Mouse (Mus musculus): ENCODE measurements around the gene Dab2. TPM values are rescaled to one million over a fixed set of nuclear protein-coding genes. Genes with fewer than 3 reads are reported as not detected.

Dab2 gene
- polyA plus RNA-seq, 1 experiment, result 550 TPM

- TF ChIP-seq CTCF (IDR thresholded peaks at IDR 0.05; ENCODE audit: low read depth, low read length) (no peak), POLR2A (IDR thresholded peaks at IDR 0.05; ENCODE audit: borderline replicate concordance, low read depth, low read length) (no peak)
- H3K4me1 ChIP-seq (ENCODE audit: control insufficient read depth, insufficient read depth, low read length), result peaks cover 7% of the 10 kb centered on the region
- no peak overlapping the region for H3K4me3 ChIP-seq (ENCODE audit: insufficient read depth, low read length)
- H3K27ac ChIP-seq (ENCODE audit: insufficient read depth, low read depth, low read length), result 0 out of 2 replicates have a peak overlapping the region, but pooled peaks have one; percentile 22
Measured at GRCm38 (mm10) chr15:6359859-6360258, 60.3 kb downstream of the Dab2 start.

DNA sequence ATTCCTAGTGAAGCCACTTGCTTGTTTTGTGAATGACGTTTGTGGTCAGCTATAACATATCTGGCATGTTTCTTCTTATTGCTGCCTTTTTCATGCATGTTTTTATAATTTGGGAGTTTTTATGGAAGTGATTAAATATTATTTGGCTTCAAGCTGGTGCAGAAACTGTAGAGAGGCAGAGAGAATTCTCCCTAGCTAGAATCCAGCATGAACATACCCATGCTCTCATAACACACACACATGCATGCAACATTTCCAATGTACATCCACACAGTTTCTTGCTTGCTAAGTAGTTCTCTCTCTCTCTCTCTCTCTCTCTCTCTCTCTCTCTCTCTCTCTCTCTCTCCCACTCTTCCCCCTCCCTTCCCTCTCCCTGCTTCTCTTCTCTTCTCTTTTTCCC lies 70.4 kb downstream of the Dab2 start:
- no peak for TF ChIP-seq CTCF (IDR thresholded peaks at IDR 0.05; ENCODE audit: low read depth, low read length)
- TF ChIP-seq POLR2A (IDR thresholded peaks at IDR 0.05; ENCODE audit: borderline replicate concordance, low read depth, low read length), result no peak
- Histone ChIP-seq H3K4me3 (ENCODE audit: insufficient read depth, low read length) (no peak overlapping the region), H3K27ac (ENCODE audit: insufficient read depth, low read depth, low read length) (no peak overlapping the region), H3K4me1 (ENCODE audit: control insufficient read depth, insufficient read depth, low read length) (peaks cover 10% of the 10 kb centered on the region)

DNA sequence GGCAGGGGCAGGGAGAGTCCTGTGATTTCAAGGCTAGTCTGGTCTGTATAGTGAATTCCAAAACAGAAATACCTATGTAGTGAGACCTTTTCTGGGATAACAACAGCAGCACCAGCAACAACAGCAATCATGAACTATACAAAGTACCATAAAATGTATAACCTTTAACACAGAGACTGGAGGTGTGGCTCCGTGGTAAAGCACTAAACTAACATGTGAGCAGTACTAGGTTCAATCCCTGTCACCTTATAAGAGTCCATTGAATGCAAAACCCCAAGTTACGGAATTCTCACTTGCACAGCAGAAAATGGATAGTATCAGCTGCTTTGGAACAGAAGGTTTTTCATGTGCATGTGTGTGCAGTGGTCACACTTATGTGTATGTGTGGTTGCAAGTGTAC lies 71.9 kb downstream of the Dab2 start:
- H3K4me1 ChIP-seq (ENCODE audit: control insufficient read depth, insufficient read depth, low read length), result peaks cover 16% of the 10 kb centered on the region
- TF ChIP-seq CTCF (IDR thresholded peaks at IDR 0.05; ENCODE audit: low read depth, low read length), result no peak
- TF ChIP-seq POLR2A (IDR thresholded peaks at IDR 0.05; ENCODE audit: borderline replicate concordance, low read depth, low read length), result no peak
- no peak overlapping the region for H3K4me3 ChIP-seq (ENCODE audit: insufficient read depth, low read length)
- no peak overlapping the region for H3K27ac ChIP-seq (ENCODE audit: insufficient read depth, low read depth, low read length)

- no peak for TF ChIP-seq POLR2A (IDR thresholded peaks at IDR 0.05; ENCODE audit: borderline replicate concordance, low read depth, low read length)
- Histone ChIP-seq H3K4me1 (ENCODE audit: control insufficient read depth, insufficient read depth, low read length) (peaks cover 9% of the 10 kb centered on the region), H3K4me3 (ENCODE audit: insufficient read depth, low read length) (no peak overlapping the region), H3K27ac (ENCODE audit: insufficient read depth, low read depth, low read length) (no peak overlapping the region)
Measured at GRCm38 (mm10) chr15:6375016-6375415, 75.4 kb downstream of the Dab2 start.

DNA sequence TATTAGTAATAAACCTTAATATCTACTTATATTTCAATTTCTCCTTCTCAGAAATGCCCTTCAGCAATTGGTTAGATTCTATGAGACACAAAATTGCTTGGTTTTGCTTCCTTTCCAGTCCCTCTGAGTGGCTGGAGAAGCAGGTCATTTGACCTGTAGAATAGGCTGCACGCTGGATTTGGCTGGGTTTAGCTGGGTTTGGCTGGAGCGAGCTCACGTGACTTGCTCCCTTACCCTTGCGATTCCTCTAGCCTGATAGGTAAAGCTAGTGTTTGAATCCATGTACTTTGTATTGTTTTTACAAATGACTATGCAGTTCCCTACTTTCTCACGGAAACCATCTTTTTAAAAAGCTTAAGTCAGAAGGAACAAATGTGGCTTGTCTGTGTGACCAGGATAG lies 76.4 kb downstream of the Dab2 start:
- no peak overlapping the region for H3K27ac ChIP-seq (ENCODE audit: insufficient read depth, low read depth, low read length)
- TF ChIP-seq CTCF (IDR thresholded peaks at IDR 0.05; ENCODE audit: low read depth, low read length) (no peak), POLR2A (IDR thresholded peaks at IDR 0.05; ENCODE audit: borderline replicate concordance, low read depth, low read length) (no peak)
- H3K4me1 ChIP-seq (ENCODE audit: control insufficient read depth, insufficient read depth, low read length), result peaks cover 9% of the 10 kb centered on the region
- no peak overlapping the region for H3K4me3 ChIP-seq (ENCODE audit: insufficient read depth, low read length)

DNA sequence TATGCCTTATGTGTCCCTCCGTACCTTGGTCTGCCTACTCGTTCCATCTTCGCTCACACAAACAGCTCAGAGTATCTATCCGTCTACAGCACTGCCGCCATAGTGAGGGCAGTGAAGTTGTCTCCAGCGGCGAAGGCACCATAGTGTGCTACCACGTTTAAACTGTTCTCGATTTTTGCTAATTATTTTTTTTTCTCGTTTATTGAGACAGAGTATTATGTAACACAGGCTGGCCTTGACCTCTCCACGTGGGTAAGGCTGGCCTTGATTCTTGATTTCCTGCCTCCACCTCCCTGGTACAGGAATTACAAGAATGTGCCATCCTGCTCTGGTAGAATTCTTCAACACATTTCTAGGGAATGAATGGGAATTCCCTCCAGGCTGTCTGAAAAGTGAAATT lies 77.2 kb downstream of the Dab2 start:
- Histone ChIP-seq H3K27ac (ENCODE audit: insufficient read depth, low read depth, low read length) (no peak overlapping the region), H3K4me1 (ENCODE audit: control insufficient read depth, insufficient read depth, low read length) (peaks cover 9% of the 10 kb centered on the region), H3K4me3 (ENCODE audit: insufficient read depth, low read length) (no peak overlapping the region)
- TF ChIP-seq POLR2A (IDR thresholded peaks at IDR 0.05; ENCODE audit: borderline replicate concordance, low read depth, low read length), result no peak
- no peak for TF ChIP-seq CTCF (IDR thresholded peaks at IDR 0.05; ENCODE audit: low read depth, low read length)

DNA sequence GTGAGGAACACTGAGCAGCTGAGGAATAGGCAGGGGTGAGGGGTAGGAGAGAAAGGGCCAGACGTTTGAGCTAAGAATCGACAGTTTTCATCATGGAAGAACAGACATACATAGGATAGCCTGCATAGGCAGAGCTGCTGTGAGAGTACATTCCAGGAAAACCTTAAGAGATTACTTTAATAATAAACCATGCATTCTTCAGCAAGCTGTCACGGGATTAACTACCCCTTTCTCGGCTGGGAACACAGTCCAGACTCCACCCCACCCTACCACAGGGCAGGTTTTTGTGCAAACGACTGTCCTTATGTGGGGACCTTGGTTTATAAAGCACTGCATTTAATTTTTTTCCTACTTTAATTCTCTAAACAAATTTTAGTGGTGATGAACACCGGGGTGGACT lies 84.4 kb downstream of the Dab2 start:
- Histone ChIP-seq H3K4me1 (ENCODE audit: control insufficient read depth, insufficient read depth, low read length) (peaks cover 15% of the 10 kb centered on the region), H3K27ac (ENCODE audit: insufficient read depth, low read depth, low read length) (peak overlapping the region; percentile 63), H3K4me3 (ENCODE audit: insufficient read depth, low read length) (no peak overlapping the region)
- no peak for TF ChIP-seq CTCF (IDR thresholded peaks at IDR 0.05; ENCODE audit: low read depth, low read length)
- TF ChIP-seq POLR2A (IDR thresholded peaks at IDR 0.05; ENCODE audit: borderline replicate concordance, low read depth, low read length), result no peak

DNA sequence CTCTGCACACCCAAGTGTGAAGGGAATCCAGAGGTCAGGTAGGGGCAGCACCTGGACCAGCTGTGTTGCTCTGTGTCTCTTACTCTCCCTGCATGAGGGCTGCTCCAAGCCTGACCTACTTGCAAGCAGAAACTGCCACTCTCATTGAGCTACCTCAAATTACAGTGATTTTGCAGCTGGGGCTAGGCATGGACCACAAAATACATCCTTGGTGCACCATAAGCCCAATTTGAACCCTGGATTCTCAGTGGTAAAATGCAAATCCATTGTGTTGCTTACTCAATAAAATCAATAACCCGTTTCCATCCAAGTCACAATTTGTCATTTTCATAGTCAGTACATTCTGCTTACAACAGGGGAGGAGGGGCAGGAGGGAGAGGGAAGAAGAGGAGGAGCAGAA lies 85.7 kb downstream of the Dab2 start:
- TF ChIP-seq POLR2A (IDR thresholded peaks at IDR 0.05; ENCODE audit: borderline replicate concordance, low read depth, low read length) (no peak), CTCF (IDR thresholded peaks at IDR 0.05; ENCODE audit: low read depth, low read length) (no peak)
- peak overlapping the region; percentile 34 for H3K27ac ChIP-seq (ENCODE audit: insufficient read depth, low read depth, low read length)
- H3K4me1 ChIP-seq (ENCODE audit: control insufficient read depth, insufficient read depth, low read length), result peaks cover 20% of the 10 kb centered on the region
- H3K4me3 ChIP-seq (ENCODE audit: insufficient read depth, low read length), result no peak overlapping the region

DNA sequence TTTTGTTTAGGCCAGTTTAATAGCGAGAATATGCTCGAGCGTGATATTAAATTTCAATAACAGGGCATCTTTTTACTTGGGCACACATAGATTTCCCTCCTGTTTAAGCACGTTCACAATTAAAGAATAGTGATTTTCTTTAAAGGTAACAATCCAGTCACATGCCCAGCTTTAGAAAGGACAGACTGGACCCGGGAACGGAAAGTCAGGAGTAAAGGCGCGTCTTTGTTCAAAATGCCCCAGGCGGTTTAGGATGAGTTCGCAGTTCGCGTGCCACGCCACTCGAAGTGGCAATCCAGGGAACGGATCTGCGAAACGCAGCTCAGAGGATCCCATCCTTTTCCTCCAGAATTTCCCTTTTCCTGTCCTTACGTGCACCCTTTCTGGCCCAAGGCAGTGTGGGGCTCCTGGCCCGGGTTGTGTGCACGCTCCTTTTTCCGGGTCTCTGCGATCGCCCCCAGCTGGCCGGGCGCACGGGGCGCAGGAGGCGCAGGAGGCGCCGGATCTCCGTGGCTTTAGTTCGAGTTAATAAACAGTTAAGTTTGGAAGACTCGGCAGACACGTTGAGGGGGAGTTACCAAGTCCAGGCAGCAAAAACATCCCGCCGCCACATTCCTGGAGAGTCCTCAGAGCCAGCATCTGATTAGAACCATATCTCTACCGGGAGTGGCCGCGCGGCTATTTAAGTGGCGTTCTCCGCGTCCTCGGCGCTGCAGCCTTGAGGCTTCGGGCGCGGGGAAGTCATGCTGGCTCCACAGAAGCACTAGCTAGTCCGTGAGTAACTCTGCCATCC lies 86.8 kb downstream of the Dab2 start:
- H3K4me3 ChIP-seq (ENCODE audit: insufficient read depth, low read length), result peak overlapping the region; percentile 70
- TF ChIP-seq CTCF (IDR thresholded peaks at IDR 0.05; ENCODE audit: low read depth, low read length), result peak; percentile 51
- peak; percentile 37; the same call in 1 of the 2 replicates for TF ChIP-seq POLR2A (IDR thresholded peaks at IDR 0.05; ENCODE audit: borderline replicate concordance, low read depth, low read length)
- H3K27ac ChIP-seq (ENCODE audit: insufficient read depth, low read depth, low read length), result peak overlapping the region; percentile 92

GRCm38 (mm10) chr15:6386961-6387728 lies 87.6 kb downstream of the Dab2 start:
- peaks cover 26% of the 10 kb centered on the region for H3K4me1 ChIP-seq (ENCODE audit: control insufficient read depth, insufficient read depth, low read length)
- peak overlapping the region; percentile 92 for H3K27ac ChIP-seq (ENCODE audit: insufficient read depth, low read depth, low read length)
- TF ChIP-seq POLR2A (IDR thresholded peaks at IDR 0.05; ENCODE audit: borderline replicate concordance, low read depth, low read length) (no peak), CTCF (IDR thresholded peaks at IDR 0.05; ENCODE audit: low read depth, low read length) (no peak)
- H3K4me3 ChIP-seq (ENCODE audit: insufficient read depth, low read length), result peak overlapping the region; percentile 70

More for the DNA sequence above, 86.8 kb downstream of the Dab2 start:
- peaks cover 24% of the 10 kb centered on the region for H3K4me1 ChIP-seq (ENCODE audit: control insufficient read depth, insufficient read depth, low read length)
